Mouse (Mus musculus) spleen, postnatal 10 days (tissue): ENCODE data around the gene Dnajb12.

Experiments
- DNase-seq, 2 experiments: peaks; one replicate each; pipeline ENCODE4 v3.0.0; 2021 to 2022; ENCODE audit warnings: low spot score in 2 of 2

The Dnajb12 gene

DNA sequence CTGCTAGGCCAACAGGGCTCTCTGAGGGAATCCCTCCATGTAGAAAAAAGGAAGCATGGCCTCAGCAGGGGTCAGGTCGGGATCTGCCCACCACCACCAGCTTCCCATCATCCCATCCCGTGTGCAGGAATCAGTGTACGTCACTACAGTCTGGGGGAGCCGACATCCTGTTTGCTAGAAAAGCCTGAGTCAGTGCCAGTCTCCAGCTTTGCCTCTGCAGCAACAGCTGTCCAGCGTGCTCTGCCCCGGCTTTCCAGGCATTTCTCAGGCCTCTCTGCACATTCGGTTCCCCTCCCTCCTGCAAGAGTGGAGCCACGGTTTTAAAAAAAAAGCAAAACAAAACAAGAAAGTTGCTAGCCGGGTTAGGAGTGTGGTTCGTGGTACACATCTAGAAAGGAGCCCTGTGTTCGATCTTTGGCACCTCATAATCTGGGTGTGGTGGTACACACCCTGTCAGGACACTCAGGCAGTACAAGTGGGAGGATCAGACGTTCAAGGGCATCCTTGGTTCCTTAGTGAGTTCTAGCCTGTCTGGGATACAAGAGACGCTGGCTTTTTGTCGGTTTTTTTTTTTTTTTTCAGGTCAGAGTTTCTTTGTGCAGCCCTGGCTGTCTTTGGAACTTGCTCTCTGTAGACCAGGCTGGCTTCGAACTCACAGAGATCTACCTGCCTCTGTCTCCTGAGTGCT lies 40.3 kb downstream of the Dnajb12 start:
- DNase-seq = no peak

DNA sequence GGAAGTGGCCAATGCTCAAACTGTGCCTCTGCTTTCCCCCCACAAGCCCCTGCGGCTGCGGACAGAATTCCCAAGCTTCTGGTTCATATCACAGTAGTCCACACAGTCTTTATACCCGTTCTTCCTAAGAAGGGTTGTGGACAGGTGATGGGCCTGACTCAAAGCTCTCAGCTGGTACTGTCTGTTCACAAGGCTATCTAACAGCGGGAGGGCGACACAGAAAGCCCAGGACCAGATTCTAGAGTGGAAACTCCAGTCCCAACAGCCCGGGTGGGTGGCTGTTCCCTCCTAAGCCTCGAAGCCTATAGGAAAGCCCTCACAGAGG lies 41.1 kb downstream of the Dnajb12 start:
- DNase-seq = peak in 1 of 2 experiments; percentile 61

DNA sequence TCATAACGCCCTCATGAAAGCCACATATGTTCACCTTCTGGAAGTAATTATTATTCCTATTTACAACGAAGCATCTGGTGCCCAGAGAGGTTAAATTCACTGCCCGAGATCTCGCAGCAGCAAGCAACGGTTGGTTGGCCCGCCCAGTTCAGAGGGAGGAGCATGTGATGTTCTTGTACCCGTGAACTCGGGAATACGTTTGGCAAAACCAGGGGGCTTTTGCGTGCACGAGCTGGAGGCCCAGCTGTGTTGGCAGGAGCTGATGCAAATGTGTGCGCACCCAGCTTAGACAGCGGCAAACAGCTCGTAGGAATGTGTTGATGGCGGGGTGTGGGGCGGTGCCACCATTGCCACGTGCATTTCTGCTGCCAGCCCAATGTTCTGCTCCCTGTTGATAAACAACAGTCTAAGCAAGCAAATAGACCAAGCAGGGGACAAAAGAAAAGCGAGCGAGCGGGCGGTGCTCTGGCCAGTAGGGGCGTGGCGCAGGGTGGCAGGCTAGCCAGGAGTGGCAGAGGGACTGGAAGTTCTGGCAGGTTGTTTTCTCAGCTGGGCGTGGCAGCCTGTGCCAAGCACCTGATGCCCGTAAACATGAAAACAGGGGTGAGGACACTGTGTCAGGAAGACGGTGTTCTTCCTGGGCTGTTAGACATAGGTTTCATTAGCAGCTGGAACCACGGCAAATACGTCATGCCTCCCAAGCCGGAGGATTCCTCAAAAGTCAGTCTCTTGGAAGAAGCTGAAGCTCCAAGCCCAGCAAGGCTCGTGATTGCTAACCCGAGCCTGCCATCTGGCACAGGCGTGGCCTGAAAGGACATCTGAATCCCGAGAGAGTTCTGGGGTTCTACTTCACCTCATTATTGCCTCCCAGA lies 41.7 kb downstream of the Dnajb12 start:
- peak; percentile 69 to 80 for DNase-seq

DNA sequence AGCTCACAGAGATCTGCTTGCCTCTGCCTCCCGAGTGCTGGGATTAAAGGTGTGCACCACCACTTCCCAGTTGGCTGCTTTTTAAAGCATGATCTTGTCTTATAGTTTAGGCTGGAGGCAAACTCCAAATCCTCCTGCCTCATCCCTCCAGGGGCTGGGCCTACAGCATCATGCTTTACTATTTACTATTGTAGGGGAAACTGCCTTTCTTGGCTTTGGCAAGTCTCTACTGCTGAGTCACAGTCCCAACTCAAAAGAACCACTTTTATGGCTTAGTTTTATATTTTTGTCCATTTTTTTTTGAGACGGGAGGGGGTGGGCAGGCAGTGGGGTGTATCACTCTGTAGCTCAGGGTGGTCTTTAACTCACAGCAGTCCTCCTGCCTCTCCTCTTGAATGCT lies 44.1 kb downstream of the Dnajb12 start:
- DNase-seq = no peak

DNA sequence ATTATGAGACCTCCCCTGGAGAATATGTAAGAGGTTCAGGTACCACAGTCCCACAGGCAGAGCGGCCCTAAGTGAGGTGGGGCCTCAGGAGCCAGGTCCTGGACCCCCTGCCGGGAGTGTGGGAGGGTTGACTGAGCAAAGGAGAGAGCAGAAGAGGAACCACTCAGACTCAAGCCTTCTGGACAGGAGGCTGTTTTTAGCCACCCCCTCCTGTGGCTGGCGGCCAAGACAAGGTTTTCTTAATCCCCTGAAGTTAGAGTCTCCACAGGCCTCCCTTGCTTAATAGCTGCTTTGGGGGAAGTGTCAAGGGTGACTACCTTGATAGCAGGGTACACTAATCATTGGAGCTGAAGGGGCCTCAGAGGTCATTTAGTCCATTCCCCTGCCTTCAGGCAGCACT lies 44.9 kb downstream of the Dnajb12 start:
- no peak for DNase-seq

DNA sequence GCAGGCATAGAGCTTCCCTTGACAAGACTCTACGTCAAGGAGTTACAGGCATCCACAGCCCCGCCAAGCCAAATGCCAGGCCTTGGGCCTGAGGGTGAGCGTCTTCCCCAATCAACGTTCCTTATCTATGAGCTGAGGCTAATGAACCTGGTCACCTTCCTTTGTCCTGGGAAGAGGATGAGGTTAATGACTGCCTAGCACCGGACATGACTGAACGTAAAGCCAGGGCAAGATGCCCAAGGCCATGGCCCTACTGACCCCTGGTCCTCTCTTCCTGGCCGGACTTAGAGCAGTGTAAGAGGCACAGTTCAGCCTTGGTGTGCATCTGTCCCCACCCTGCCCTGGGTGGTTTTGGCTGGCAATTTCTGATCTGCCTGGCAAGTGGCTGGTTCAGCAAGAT lies 49.8 kb downstream of the Dnajb12 start:
- no peak for DNase-seq

DNA sequence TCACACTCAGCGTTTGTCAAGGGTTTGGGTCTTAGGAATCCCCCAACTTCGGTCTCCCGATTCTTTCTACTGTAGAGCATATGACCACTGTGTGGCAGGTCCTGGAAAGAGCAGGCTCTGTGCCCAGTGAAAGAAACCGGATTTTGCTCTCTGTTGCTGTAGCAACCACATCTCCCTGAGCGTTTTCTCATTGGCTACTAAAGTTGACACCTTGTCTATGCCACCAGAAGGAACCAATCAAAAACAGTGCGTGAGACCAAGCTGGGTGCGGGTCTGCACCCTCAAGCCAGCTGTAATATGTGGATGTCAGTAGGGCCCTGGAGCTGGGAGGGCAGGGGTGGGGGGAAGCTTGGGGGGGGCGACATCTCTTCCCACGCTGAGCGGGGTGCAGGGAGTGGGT lies 51.6 kb downstream of the Dnajb12 start:
- DNase-seq = no peak

DNA sequence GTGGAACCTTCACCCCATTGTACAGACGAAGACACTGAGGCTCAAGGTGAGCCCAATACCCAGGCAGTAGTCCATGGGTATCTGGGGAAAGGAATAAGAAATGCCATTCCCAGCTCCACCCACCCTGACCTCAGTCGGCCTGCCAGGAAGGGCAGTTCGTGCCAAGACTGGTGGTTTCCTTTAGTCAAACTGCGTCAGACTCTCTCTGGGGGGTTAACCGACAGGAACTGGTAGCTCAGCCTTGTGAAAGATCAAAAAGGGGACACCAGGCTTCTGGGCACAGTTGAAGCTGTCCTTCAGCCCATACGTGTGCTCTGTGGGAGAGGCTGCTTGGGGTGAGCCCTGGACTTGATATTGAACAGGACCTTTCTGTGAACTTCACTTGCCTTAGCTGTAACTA lies 53.2 kb downstream of the Dnajb12 start:
- DNase-seq = no peak

DNA sequence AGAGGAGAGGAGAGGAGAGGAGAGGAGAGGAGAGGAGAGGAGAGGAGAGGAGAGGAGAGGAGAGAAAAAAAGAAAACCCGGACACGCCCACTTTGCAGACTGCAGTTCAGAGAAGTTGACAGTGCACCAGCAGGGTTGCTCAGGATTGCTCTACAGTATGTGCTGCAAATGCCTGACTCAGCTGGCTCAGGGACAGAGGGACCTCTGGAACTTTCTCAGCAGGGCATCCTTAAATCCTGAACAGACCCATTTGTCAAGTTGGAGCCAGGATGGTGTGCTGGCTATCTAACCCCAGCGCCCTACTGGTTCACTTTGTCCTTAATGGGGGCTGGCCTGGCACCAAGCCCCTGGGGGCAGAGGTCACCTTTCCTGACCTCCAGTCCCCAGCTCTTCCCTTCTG lies 54.7 kb downstream of the Dnajb12 start:
- no peak for DNase-seq

DNA sequence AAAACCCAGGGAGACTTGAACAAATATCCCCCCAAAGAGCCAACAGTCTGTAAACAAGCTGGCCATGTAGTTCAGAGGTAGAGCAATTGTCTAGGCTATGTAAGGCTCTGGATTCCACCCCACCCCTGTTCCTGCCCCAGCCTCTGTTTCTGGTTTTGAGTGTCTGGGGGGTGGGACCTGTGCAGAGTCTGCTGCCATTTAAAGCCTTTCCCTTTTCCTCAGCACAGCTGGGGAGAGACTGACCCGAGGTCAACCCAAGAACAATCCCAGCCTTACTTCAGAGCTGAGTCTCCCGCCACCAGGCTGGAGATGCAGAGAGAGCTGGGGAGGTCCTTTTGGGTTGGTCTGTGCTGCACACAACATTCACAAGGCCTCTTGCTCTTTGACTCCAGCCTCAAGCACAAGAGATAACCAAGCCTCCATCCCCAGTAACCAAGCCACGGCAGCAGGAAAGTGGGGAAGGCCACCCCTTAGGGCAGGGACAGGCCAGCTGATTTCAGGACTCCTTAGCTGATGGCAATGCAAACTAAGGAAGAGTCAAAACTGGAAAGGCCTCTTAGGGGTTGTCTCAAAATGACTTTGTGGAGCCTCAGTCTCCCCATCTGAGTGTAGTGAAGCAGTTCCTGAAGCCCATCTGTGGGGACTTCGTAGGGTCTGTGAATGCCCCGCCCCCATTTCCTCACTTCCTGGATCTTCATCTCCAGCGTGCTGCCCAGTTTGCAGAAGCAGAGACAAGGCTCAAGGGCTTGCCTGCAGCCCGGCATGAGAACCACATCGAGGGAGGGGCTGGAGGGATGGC lies 56.9 kb downstream of the Dnajb12 start:
- peak in 1 of 2 experiments; percentile 37 for DNase-seq

DNA sequence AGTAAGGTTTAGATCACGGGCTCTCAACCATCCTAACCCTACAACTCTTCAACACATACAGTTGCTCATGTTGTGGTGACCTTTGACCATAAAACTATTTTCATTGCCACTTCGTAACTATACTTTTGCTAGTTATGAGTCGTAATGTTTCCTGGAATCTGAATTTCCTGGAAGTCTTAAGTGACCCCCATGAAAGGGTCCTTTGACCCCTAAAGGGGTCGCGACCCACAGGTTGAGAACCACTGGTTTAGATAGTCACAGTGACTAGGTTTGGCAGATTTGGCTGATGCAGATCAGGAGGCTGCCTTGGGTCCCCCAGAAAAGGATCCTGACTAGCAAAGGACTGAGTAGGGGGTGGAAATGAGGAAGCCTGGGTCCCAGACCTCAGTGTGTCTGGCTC lies 59.3 kb downstream of the Dnajb12 start:
- DNase-seq = no peak

DNA sequence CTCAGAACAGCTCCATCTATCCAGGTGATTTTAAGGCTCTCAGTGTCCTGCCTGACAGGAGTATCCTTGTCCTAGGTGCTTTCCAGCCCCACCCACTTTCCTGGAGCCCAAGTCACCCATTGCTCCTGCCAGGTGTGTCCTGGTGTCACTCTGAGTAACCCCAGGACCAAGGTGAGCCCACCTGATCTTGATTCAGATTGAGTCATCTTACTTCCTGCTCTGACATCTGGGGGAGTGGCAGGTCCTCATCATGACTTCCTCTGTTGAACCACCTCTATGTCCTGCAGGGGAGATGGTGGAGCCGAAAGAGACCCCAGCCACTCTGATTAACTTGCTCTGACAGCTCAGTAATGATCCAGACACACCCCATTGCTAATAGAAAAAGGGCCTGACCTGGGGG lies 59.7 kb downstream of the Dnajb12 start:
- DNase-seq = no peak

DNA sequence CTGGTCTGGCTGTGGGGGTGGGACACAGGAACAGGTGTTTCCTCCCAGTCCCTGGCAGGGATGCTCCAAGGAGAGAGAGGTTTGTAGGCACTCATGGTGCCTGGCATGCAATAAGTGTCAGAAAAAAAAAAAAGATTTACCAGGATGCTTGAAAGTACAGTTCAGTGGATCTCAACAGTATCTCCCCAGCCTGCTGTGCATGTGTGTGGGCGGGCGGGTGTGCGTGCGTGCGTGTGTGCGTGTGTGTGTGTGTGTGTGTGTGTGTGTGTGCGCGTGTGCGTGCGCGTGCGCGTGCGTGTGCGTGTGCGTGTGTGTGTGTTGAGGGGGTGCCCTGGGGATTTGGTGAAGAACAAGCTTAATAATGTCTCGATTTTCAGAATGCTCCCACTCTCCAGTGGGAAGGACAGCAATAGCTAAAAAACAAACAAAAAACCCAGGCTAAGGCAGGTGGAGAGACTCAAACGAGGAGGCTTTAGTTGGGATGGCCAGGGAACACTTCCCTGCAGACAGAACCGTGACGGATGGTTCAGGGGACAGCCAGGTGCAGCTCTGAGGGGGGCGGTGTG lies 63.0 kb downstream of the Dnajb12 start:
- DNase-seq = no peak

DNA sequence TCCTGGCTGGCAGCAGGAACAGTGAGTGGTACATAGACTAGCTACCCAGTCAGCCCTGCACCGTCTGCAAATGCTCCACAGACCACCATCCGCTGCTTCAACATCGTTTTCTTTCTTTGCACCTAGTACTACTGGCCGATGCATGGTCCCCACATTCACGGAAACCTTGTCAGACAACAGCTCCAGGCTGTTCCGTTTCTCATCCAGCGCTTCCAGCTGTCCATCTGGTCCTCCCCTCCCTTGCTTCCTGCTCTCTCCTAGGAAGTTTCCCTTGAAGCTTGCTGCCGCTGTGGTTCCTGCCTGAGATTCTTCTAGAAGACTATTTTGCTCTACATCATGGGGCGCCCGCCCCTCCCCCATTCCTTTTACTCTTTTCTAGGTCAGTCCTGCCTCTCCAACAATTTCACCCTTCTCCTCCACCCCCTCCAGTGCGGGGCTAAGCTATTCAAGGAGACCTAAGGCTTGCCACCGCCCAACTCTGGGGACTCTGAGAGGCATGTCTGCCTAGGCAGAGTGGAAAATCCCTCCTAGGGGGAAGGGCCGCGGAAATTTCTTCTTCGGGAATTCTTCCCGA lies 63.6 kb downstream of the Dnajb12 start:
- DNase-seq = peak in 1 of 2 experiments; percentile 48

DNA sequence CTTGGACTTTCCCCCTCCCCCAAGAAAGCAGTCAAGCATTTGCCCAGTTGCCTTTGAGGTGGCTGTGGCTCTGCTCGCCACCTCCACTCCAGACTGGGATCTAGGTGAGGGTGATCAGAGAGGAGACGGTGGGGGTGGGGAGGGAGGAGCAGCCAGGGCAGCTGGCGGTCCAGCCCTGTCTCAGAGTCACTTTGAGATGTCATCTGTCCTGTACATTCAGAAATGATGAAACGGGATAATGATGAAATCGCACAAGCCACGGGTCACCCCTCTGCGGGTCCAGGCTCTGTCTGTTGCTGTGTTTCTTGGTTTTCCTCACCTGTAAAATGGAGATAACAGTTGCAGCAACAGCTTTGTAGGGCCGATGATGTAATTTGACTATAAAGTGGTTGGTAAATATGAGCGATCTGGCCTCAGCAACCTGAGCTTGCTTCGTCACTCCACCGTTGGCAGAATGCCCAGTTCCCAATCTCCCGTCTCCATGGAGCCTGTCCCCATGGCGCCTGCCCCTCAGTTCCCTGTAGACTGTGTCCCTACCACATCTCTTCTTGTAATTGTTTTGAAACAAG lies 64.1 kb downstream of the Dnajb12 start:
- peak; percentile 81 to 90 for DNase-seq

DNA sequence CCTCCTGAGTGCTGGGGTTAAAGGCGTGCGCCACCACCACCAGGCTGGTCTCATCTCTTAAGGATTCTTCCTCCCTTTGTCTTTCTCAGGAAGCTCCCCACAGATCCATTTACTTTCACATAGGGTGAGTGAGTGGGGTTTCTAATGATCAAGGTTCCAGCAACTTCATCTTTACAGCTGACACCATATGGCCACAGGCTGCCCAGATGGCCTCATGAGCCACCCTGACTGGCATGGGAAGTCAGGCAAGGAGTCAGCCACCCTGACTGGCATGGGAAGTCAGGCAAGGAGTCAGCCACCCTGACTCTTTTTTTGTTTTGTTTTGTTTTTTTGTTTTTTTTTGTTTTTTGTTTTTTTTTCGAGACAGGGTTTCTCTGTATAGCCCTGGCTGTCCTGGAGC lies 66.1 kb downstream of the Dnajb12 start:
- DNase-seq = no peak

DNA sequence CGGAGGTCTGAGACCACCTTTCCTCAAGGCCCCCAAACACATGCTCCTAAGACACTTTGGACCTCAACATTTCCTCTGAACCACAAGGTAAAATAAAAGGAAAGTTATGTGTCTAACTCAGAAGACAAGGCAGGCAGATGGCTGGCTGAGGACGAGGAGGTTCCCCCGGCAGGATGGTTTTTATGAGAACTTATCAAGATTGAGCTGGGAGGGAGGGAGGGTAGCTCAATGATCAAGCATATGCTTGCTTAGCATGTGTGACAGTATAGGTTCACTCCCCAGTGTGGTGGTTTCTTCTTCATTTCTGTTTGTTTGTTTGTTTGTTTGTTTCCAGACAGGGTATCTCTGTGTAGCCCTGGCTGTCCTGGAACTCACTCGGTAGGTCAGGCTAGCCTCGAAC lies 67.0 kb downstream of the Dnajb12 start:
- no peak for DNase-seq

DNA sequence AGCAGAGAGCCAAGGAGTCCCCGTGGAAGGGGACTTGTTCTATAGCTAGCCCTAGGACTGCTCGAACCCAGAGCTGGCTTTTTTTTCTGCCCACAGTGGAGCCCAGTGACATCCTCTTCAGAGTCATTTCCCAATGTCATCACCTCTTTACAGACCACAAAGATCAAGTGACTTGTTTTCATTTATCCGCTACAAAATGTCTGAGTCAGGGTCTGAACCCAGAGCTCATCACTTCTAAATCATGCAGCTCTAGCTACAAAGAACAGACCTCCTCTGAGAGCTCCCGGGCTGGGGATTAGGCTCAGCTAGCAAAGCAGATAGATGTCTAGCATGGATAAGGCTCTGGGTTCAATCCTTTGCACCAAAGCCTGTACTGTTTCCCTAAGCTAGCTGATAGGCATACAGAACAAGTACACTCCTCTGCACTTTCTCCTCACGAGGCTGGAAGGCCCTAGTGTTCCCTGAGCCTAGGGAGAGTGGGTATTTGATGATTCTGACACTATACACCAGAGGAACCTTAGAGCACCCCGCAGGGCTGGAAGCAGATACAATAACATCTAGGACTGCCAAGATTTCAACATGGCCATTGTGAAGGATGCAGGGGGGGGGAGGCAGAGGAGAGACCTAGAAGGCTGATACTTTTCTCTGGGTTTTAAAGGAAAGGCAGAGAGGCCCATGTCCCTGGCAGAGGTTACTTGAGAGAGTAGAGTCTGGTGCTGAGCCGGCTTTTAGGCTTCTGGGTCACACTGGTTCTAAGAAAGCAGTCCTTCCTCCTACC lies 68.1 kb downstream of the Dnajb12 start:
- no peak for DNase-seq

DNA sequence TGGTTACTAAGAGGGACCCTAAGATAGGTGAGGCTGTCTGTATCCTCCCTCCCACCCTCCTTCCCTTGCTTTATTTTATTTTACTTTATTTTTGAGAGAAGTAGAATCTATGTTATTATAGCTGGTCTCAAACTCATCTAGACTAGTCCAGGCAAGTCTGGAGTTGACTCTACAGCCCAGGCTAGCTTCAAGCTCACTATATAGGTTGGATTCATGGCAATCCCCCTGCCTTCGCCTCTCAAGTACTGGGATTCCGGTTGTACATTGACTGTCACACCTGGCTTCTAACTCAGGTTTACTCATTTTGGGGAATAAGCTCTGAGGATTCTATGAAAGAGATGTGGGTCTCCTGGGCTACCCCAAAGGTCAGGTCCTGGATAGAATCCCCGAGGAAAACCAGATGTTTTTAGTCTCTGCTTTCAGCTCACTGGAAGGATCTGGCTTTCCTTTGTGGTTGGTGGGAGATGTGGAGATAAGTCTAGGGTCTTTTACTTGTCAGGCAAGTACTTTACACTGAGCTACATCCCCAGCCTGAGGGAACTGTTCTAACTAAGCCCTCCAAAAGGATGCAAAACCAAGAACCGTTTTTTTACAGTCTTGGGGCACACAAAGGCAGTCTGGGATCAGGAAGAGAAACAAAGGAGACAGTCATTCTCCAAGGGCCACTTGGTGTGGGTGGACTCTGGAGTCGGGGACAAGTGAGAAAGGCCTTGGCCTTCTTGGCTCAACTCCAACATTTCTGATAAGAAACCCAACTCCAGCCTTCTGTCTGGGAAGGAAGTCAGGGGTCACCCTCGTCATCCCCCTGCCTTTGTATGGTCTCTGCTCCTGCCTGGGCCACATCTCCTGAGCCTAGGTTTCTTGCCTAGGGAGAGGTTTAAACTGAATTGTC lies 69.3 kb downstream of the Dnajb12 start:
- DNase-seq = no peak
